Mouse (Mus musculus) erythroblast, embryonic 14.5 days (primary cell): ENCODE measurements around the gene Rtn4rl1. TPM values are rescaled to one million over a fixed set of nuclear protein-coding genes. Genes with fewer than 3 reads are reported as not detected.

Experiments
- H3K27me3 ChIP-seq: 2 replicates; pipeline ENCODE4 v1.6.1; 2012; ENCODE audit warnings: inconsistent platforms; ENCODE audit not compliant: control insufficient read depth
- H3K36me3 ChIP-seq: 2 replicates; pipeline ENCODE4 v1.6.1; 2012; ENCODE audit warnings: mild to moderate bottlenecking, inconsistent platforms; ENCODE audit not compliant: control insufficient read depth
- H3K4me1 ChIP-seq: 2 replicates; pipeline ENCODE4 v1.6.1; 2012; ENCODE audit warnings: inconsistent platforms; ENCODE audit not compliant: control insufficient read depth
- H3K4me3 ChIP-seq: replicated peaks from 2 replicates; pipeline ENCODE3; 2012; ENCODE audit warnings: moderate library complexity, mild to moderate bottlenecking, inconsistent platforms
- H3K9me3 ChIP-seq: 2 replicates; pipeline ENCODE4 v1.6.1; 2012; ENCODE audit warnings: low read length, inconsistent platforms, mixed read lengths; ENCODE audit not compliant: control insufficient read depth
- GATA1 ChIP-seq: IDR thresholded peaks from 2 replicates; pipeline ENCODE4 v1.6.1; 2012; ENCODE audit warnings: low read length, inconsistent platforms, mixed read lengths
- TAL1 ChIP-seq: IDR thresholded peaks from 3 replicates; pipeline ENCODE4 v1.6.1; 2012; ENCODE audit warnings: low read length, inconsistent platforms, mixed read lengths
- polyA plus RNA-seq: library from polyadenylated mRNA; stranded (reverse); fragments of >175 nt; gene quantifications from 2 replicates; pipeline ENCODE4 v1.2.3, GENCODE M21; 2012

Rtn4rl1 gene
- polyA plus RNA-seq, 1 experiment: not detected

DNA sequence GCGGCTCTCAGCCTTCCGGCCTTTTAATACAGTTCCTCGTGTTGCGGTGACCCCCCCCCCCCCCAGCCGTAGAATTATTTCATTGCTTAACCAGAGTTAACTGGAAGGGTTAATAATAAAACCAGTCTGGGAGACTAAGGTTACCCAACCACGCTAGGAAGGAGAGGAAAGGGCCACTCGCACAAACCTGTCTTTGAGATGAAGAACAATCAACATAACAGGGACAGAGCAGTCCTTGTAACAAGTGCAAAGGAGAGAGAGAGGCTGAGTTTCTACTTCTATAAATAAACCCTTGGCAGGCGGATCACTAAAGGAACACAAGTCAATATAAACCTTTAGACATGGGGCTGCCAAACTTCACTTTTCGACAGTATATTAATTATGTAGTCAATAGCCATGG lies 104.0 kb downstream of the Rtn4rl1 start:
- Histone ChIP-seq H3K4me1 (peaks cover 35% of the 10 kb centered on the region), H3K27me3 (peaks cover 13% of the 10 kb centered on the region), H3K9me3 (no peaks in the 10 kb centered on the region), H3K36me3 (peaks cover 42% of the 10 kb centered on the region), H3K4me3 (no peak overlapping the region)
- TF ChIP-seq TAL1 (no peak), GATA1 (no peak)

DNA sequence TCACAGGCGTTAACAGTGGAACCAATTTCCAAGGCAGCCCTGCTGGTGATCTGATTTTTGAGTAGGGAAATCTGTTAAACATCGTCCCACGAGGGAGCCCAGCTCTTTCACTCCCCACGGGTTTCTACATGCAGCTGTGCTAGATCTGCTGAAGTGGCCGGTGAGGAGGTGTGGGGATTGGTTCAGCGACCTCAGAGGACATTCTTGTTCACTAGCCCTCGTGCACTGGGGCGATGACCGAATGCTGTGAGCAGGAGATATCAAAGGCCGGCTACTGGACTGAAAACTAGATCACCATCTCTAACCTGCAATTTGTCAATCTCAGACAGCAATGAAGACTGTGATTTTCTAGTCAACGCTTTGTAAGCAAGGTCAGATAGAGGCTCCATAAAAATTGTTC lies 104.9 kb downstream of the Rtn4rl1 start:
- Histone ChIP-seq H3K4me3 (no peak overlapping the region), H3K27me3 (peaks cover 7% of the 10 kb centered on the region), H3K9me3 (no peaks in the 10 kb centered on the region), H3K4me1 (peaks cover 36% of the 10 kb centered on the region), H3K36me3 (peaks cover 50% of the 10 kb centered on the region)
- no peak for TF ChIP-seq TAL1

DNA sequence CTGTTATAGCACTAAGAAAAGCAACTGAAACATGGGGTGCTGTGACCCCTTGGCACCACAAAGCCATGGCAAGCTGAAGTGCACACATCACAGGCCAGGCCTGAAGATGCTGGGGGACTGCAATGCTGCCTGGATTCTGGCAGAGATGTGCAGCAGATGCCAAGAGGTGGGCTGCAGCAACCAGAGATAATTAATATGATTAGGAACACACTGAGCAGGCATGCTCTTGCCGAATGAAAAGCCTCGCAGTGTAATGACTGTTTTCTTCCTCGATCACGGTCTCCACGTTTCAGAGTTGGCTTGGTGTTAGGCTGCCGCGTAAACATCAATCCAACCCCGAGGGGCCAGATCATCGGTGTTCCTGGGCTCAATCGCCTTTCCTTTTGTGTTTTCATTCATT lies 106.2 kb downstream of the Rtn4rl1 start:
- Histone ChIP-seq H3K36me3 (peaks cover 62% of the 10 kb centered on the region), H3K4me1 (peaks cover 35% of the 10 kb centered on the region), H3K4me3 (no peak overlapping the region), H3K9me3 (no peaks in the 10 kb centered on the region), H3K27me3 (no peaks in the 10 kb centered on the region)
- TF ChIP-seq TAL1 (no peak), GATA1 (no peak)

DNA sequence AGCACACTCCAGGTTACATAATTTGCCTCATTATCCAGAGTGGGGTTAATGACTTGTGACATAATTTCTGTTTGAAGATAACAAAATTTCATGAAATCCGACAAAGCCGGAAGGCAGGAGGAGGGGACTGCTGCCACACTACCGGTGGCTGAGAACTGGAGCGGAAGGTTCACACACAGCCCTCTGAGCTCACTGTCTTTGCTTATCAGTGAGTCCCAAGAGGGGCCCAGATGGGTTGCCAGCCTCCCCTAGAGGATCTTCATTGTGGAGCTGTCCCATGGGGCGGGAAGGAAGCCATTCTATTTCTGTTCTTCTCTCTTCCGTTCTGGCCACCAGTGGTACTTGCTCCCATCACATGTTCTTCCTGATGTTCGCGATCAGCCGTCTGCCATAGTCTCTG lies 107.4 kb downstream of the Rtn4rl1 start:
- Histone ChIP-seq H3K9me3 (no peaks in the 10 kb centered on the region), H3K4me3 (no peak overlapping the region), H3K27me3 (no peaks in the 10 kb centered on the region), H3K36me3 (peaks cover 74% of the 10 kb centered on the region), H3K4me1 (peaks cover 42% of the 10 kb centered on the region)
- TF ChIP-seq GATA1: no peak
- no peak for TF ChIP-seq TAL1

DNA sequence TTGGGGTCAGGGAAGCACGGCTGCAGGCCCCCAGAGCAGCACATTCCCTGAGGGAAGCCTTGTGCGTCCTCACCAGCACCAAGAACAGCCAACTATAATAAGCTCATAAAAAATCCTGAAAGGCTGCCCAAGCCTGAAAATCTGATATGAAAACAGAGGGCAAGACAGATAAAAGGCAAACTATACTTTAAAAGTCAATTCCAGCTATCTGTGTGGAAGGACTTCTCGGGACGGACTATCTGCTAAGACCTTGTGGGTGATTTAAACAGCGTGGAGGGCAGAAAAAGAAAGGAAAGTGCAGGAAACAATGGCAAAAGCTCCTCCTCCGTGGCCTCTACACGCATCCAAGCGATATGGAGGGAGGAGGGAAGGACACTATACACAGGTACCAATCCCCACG lies 111.2 kb downstream of the Rtn4rl1 start:
- H3K4me3 ChIP-seq: no peak overlapping the region
- H3K36me3 ChIP-seq: peaks cover 98% of the 10 kb centered on the region
- peaks cover 33% of the 10 kb centered on the region for H3K4me1 ChIP-seq
- H3K27me3 ChIP-seq: no peaks in the 10 kb centered on the region
- TF ChIP-seq TAL1 (no peak), GATA1 (no peak)
- no peaks in the 10 kb centered on the region for H3K9me3 ChIP-seq

DNA sequence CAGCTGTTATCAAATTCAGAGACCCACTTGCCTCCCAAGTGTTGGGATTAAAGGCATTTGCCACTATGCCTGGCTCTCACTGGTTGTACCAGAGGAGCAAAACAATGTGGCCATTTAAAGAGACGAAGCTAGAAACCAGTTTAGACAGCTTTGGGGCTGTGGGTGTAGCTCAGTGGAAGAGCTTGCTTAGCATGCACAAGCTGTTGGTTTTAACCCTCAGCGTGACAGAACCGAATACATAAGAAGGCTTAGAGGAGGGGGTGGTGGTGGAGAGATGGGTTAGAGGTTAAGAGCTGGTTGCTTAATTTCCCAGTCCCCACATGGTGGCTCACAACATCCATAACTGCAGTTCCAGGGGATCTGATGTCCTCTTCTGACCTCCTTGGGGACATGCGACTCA lies 115.1 kb downstream of the Rtn4rl1 start:
- TF ChIP-seq GATA1: no peak
- Histone ChIP-seq H3K9me3 (no peaks in the 10 kb centered on the region), H3K36me3 (peaks cover 98% of the 10 kb centered on the region), H3K27me3 (no peaks in the 10 kb centered on the region), H3K4me1 (peaks cover 14% of the 10 kb centered on the region), H3K4me3 (no peak overlapping the region)

DNA sequence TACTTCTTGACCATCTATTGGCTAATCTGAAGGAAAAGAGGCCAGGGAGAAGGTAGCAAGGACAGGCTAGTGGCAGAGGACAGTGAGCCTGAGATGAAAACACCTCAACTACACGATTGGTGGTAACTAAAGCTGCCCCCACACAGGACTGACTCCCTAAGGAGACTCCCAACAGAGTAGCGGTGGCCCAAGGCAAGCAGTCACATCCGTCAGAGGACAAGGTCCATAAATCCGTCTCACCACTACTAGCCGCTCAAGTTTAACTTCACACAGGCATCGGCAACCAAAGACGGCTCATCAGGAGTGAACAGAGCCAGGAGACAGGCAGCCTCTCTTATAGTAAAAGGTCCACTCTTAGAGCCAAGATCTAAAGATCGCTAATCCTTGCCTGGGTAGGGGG lies 117.2 kb downstream of the Rtn4rl1 start:
- no peak overlapping the region for H3K4me3 ChIP-seq
- H3K4me1 ChIP-seq: peaks cover 13% of the 10 kb centered on the region
- TF ChIP-seq TAL1 (no peak), GATA1 (no peak)
- peaks cover 99% of the 10 kb centered on the region for H3K36me3 ChIP-seq
- no peaks in the 10 kb centered on the region for H3K27me3 ChIP-seq
- no peaks in the 10 kb centered on the region for H3K9me3 ChIP-seq

DNA sequence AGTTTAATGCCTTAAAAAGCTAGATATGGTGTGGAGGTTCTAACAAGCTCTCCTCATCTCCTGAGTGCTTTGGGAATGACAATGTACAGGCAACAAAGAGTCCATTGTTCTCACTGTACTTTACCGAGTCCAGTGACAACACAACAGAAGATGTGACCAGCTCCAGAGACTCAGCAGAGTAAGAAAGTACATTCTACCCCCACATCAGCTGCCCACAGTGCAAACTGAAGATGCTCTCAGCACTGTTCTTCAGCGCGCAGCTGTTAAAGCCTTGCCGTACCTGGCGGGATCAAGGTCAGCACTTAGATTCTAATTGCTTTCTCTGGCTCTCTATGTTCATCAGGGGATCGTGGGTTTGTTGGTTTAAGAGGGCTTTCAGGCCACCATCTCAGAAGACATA lies 118.2 kb downstream of the Rtn4rl1 start:
- Histone ChIP-seq H3K27me3 (no peaks in the 10 kb centered on the region), H3K4me3 (no peak overlapping the region), H3K9me3 (no peaks in the 10 kb centered on the region), H3K36me3 (peaks cover 99% of the 10 kb centered on the region), H3K4me1 (peaks cover 9% of the 10 kb centered on the region)
- TF ChIP-seq GATA1 (no peak), TAL1 (no peak)

DNA sequence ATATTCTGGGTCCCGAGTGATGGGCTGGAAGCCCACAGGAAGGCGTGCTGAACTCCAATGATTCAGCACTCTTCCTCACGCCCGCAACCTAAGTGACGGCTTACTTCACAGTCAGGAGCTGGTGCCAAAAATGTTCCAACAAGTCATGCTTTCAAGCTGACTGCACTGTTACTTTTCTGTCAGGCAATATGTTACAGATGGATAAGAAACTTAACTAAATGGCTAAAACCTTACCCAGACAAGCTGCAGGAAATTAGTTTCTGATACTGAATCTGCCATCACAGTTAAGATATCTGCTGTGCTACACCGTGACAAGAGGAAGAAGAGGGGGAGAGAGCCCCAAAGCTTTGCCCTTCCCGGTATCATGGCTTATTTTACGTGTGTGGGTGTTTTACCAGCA lies 120.3 kb downstream of the Rtn4rl1 start:
- Histone ChIP-seq H3K36me3 (peaks cover 99% of the 10 kb centered on the region), H3K4me3 (no peak overlapping the region), H3K27me3 (no peaks in the 10 kb centered on the region), H3K9me3 (no peaks in the 10 kb centered on the region), H3K4me1 (peaks cover 9% of the 10 kb centered on the region)
- TF ChIP-seq TAL1 (no peak), GATA1 (no peak)

Other genes starting within 250 kb of the Rtn4rl1 start
- gene Hic1, start 24.3 kb upstream of the Rtn4rl1 start, polyA plus RNA-seq: 0.02 and 0.06 TPM in 2 replicates
- gene Ovca2, start 14.9 kb upstream of the Rtn4rl1 start, polyA plus RNA-seq: 0.13 and 0.47 TPM in 2 replicates
- gene Dph1, start 2.5 kb upstream of the Rtn4rl1 start, polyA plus RNA-seq: 1.1 and 1.4 TPM in 2 replicates
- 7.1 and 7.4 TPM in 2 replicates for gene Rpa1, start 154.5 kb downstream of the Rtn4rl1 start, polyA plus RNA-seq
- 0.19 and 0.22 TPM in 2 replicates for gene Smyd4, start 154.7 kb downstream of the Rtn4rl1 start, polyA plus RNA-seq
- 0.18 and 0.25 TPM in 2 replicates for gene Serpinf1, start 228.9 kb downstream of the Rtn4rl1 start, polyA plus RNA-seq
- 0.36 and 0.42 TPM in 2 replicates for gene Serpinf2, start 245.8 kb downstream of the Rtn4rl1 start, polyA plus RNA-seq